Mouse (Mus musculus) heart, postnatal 0 days (tissue): ENCODE data around the gene Cdpf1.

Experiments used
- CTCF ChIP-seq: IDR thresholded peaks from 2 replicates; pipeline ENCODE4 v1.5.1; 2016; ENCODE audit warnings: antibody characterized with exemption, control low read depth, low read depth
- EP300 ChIP-seq: IDR thresholded peaks from 2 replicates; pipeline ENCODE4 v1.6.1; 2016; ENCODE audit warnings: antibody characterized with exemption, low read depth

GRCm38 (mm10) chr15:85774419-85774818, 37.1 kb downstream of the Cdpf1 start:
- no peak for TF ChIP-seq CTCF
- TF ChIP-seq EP300, result no peak
